Mouse (Mus musculus): ENCODE measurements around the gene Rag1.

Gene Rag1

DNA sequence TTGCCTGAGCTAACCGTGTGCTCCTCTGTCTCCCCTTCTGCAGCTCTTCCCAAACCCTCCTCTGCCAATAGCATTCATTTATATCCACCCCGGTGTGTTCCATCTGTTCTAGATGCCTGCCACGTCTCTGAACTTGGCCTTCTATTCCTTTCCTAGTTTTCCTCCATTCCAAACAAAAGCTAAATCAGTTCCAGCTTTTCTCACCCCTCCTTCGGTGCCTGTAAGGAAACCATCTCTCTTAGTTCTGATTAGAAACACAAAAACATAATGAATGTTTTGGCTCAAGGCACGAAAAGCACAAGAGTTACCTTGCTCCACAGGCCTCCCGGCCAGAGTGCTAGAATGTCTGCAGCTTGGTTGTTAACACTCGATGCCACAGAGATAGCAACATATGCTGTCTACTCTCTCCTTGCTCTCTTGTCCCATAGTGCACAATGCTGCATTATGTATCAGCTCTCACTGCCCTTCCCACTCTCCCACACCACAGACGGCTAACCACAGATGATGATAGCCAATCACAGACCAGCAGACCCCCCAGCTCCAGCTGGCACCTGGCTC is at the start of gene Rag1, which contains the start of gene B230118H07Rik:
Gene Rag1 (minus strand): TSS at position 388 of the 558 bp plus-strand sequence.
Gene B230118H07Rik (minus strand): TSS at position 419 of the 558 bp plus-strand sequence.
- no peak for DNase-seq (ENCODE audit: low spot score)

DNA sequence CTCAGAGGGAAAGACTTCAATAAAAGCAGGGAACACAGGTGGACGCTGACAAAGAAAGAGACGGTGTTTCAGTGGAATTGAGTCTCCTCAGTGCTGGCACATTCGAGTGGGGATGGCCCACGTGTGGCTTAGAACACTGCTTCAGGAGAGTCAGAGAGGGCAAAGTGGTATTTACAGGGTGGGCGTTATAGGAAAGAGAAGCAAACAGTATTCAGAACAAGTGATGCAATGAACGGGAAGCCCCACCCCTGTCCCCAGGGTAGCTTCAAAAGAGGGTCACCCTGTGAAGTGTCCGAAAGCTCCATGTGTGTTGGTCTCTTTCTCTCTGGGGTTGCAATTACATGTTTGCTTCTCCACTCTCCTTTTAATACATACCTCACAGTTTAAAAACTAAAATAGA is 46.3 kb upstream of the Rag1 start:
- no peak for DNase-seq (ENCODE audit: low spot score)

DNA sequence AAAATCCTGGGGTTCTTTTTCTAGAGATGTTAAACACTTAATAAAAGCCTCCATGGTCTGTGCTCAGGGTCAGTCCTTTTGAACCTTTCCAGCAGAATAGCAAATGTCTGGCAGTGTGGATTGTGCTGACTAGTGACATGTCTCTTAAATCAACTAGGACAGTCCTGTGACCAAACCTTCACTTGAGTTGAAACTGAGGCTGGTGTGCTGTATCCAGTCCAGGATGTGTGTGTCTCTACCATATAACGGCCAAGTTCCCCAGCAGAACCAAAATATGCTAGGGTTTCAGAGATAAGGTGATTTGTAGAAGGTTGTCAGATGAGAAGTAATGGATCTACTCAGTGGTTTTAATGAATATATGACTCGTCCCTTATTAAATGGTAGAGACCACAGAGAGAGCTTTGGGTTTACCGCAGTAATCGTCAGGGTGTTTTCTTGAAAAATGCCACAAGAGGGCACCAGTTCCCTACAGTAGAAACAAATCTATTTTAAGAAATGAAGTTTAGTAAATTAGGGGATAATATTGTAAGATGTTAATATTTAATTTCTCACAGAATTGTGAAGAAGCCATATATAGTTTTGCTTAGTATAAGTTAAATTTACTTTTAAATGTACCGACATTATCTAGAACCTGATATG is 44.4 kb upstream of the Rag1 start:
- peak; percentile 39 for DNase-seq (ENCODE audit: low spot score)

DNA sequence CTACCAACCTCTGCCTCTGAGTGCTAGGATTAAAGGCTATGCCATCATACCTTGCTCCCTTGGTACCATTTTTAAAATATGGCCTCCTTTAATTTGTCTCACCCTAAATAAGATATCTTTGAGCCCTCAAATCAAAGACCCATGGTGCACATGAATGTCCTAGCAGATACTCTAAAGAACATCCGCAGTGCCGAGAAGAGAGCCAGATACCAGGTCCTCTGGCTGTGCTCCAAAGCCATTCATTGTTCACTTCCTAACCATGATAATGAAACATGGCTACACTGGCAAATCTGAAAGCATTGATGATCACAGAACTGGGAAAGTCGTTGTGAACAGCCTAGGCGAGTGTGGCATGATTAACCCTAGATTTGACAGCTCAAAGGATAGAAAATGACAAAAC is 43.7 kb upstream of the Rag1 start:
- DNase-seq (ENCODE audit: low spot score), result no peak

DNA sequence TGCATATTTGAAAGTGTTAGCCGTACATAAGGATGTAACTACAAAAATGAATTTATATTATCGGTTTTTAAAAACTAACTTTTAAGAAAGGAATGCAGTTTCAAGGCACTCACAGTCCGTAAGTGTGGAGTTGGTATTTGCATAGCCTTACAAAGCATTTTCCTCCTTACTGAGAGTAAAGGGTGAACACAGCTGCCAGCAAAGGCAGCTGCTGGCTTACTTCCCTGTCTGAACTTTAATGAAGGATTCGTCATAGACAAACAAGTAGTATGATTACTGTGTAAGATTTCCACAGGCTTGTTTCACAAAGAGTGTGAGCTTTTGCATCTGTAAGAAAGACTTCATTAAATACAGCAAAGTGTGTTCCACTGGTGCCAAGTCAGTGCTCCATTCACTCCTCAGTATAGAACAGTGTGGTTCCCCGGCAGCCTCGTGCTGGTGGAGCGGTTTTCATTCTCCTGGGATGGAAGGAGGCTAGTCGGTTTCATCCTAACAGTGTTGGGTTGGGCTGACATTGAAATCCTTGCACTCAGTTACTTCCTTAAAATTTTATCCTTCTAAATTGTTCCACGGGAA is 41.0 kb upstream of the Rag1 start:
- DNase-seq (ENCODE audit: low spot score), result no peak

DNA sequence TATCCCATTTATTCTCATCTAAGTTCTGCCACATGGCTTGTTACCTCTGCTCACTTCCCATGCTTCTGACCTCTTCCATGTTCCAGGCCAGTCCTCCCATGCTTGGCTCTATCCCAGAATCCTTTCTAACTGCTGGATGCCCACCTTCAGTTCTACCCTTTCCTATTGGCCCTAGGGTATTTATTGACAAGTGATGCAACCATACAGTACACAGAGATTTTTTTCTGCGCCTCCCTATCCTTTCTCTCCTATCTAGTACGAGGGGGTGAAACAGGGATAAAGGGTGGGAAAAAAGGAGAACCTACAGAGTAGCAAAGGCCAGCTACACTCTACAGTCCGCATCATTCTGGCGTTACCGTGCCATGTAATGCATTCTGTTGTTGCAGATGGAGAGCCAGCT is 38.7 kb upstream of the Rag1 start:
- DNase-seq (ENCODE audit: low spot score), result no peak

DNA sequence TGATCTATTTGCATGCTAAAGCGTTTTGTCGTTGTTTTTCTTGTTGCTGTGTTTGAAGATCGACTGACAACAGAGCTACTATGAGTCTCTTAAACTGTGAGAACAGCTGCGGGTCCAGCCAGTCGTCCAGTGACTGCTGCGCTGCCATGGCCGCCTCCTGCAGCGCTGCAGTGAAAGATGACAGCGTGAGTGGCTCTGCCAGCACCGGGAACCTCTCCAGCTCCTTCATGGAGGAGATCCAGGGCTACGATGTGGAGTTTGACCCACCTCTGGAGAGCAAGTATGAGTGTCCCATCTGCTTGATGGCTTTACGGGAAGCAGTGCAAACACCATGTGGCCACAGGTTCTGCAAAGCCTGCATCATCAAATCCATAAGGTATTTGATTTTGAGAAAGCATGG is 35.1 kb upstream of the Rag1 start:
- DNase-seq (ENCODE audit: low spot score), result no peak

DNA sequence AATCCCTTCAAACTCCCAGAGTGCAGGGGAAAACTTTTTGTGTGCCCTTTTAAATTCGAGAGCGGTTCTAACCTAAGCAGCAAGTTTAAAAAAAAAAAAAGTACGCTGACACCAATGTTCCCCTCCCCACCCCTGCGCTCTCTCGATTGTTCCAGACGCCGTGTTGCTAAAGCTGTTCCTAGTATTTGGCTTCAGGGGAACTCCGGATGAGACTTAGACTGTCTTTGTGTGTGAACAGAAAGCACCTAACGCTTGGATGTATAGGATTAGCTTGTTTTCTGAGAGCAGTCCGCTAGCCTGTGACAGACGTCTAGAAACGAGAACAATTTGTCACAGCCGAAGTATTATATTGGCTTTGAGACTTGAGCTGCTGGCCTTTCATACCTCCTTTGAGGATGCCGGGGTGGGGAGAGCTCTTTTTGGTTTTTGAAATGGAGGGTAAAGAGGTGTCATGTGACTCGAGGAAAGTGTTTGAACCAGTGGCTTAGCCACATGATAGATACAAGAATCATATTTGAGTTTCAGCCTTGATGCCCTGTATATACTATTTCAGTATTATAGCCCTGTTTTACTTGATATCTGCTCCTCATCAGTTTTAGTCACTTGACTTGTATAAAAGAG is 30.0 kb upstream of the Rag1 start:
- peak; percentile 35 for DNase-seq (ENCODE audit: low spot score)

DNA sequence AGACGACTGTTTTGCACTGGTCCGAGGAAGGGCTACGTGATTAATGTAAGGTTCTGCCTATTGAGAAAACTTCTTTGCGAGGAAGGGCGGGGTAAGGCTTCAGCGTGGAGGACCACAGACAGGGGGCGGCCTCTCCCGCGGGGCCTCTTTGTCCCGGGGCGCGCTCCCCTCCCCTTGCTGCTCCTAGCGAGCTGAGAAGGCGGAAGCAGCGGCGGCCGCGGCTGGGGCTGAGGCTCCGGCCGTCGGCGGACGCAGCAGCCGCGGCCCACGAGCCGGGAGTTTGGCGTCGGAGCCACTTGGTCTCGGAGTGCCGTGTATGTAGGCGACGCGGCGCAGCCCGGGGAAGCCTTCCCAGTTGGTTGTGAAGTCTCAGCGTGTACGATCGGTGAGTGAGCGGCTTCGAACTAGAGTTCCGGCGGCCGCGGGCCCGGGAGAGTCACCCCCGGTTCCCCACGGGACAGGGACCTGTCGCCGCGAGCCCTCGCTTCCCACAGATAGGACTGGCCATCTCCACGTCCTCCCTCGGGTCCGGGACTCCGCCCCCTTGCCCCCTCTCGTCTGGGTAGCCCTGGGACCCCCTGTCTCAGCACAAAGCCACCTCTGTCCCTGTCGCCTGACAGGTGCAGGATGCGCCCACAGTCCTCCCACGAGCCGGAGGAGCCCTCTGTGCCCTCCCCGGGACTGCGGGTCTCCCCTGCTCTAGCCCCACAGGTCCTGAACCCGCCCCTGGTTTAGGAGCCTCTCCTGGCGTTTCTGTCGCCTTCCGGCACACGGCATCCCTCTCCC is 29.1 kb upstream of the Rag1 start, which contains the start of gene Traf6:
Gene Traf6 (plus strand): TSS at position 194 of the 786 bp plus-strand sequence.
- peak; percentile 87 for DNase-seq (ENCODE audit: low spot score)

DNA sequence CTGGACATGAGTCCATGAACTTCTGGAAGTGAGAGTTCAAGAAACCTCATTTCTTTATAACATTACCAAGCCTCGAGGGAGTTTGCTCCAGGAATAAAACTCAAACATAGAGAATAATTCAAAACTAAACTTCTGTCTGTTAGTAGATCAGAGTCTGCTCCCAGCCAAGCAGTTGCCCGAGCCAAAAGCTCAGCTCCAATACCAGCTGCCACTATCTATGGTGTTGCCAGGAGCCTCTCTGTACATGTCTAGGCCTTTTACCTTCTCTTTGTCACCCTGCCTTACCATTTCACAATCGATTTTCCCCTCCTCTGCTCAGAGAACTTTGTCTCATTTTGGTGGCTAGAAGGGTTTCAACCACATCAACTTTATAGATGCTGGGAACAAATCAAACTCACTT is 24.2 kb upstream of the Rag1 start:
- no peak for DNase-seq (ENCODE audit: low spot score)

DNA sequence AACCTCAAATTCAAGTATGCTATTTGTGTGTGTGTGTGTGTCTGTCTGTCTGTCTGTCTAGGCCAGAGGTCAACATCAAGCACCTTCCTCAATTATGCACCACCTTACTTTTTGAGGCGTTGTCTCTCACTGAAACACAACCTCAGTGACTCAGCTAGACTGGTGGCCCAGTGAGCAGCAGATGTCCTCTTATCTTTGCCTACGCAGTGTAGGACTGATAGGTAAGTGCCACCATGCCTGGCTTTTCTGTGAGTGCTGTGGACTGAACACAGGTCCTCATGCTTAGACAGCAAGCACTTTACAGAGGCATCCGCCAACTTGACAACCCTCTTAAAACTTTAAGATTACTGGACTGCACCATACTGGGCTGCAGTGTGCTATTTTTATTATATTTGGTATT is 19.4 kb upstream of the Rag1 start:
- no peak for DNase-seq (ENCODE audit: low spot score)

DNA sequence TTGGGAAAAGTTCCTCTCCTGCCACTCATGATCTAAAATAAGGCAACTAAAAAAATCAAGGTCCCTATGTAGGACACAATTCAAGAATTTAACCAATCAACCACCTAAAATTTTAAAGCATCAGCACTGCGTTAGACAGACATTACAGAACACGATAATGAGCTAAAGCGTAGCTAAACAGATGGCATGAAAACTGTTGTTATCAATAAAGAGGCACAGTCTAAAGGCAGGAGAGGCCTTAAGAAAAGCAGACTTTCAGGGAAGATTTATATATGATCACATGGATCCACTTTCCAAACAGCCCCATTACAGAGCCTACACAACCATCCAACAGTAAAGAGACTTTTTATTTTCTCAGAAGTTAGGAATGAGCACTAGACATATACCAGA is 16.4 kb upstream of the Rag1 start:
- no peak for DNase-seq (ENCODE audit: low spot score)

DNA sequence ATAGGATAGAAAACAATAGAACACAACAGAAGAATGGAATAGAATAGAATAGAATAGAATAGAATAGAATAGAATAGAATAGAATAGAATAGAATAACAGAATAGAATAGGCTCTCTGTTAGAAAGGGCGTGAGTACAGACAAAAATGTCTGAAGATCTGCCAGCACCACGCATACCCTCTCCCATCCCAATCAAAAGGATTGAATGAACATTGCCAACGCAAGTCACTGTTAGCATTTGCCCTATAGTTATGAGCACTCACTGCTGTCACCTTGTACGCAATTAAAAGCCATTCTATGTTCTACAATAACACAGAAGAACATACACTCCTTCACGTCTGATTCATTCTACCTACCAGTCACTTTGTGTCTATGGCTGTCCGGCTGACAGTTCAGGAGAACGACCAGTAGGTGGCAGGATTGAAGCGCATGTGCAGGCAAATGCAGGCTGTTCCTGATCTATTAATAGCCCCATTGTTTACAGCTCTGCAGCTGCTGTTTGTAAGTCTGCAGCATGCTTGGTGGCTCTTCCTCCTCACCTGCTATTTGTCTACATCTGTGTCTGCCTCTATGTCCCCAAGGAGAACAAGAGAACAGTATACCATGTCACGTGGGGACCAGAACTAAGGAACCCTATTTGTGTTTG is 15.9 kb upstream of the Rag1 start:
- peak; percentile 92 for DNase-seq (ENCODE audit: low spot score)

DNA sequence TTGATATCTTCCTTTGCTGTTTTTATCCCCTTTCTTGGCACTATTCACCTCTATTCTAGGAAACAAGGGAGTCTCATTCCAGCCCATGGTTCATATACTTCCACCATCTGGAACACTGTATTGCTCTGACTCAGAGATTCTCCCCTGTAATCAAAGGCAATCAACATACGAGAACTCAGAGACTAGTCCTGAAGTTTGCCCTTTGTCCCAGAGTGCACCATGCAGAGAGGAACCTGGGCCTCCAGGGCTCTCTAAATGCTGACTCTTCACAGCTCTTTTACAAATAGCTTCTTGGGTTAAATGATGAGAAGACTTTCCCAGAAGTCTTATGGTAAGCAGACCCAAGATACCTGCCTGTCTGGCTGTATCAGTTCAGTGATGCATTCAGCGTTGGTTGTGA is 11.2 kb upstream of the Rag1 start:
- DNase-seq (ENCODE audit: low spot score), result no peak

DNA sequence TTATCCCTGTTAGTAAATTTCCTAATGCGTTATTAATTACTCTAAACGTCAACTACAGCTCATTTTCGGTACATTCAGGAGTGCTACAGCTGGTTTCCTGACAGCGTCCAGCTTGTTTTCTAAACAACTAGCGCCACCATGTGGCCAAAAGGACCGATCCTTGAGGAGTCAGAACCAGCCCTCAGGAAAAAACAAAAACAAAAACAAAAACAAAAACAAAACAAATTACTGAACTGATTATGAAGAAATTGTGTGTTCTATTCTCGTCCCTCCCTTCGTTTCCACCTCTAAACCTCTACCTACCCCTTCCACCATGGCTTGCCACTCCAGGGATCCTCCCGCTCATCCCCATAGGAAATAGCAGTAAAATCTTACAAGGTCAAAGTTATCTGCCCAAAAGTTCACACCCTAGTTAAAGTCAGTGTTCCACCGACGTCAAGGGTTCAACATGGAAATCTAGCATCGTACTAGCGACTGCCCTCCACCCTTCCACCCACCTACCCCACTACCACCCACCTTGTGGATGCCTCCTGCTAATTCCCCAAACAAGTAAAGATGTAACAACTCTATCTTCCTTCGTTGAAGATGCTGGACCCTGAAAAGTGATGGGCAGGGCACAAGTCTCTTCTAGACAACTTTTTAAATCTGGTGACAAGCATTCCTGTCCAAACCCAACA is 3.8 kb upstream of the Rag1 start:
- peak; percentile 85 for DNase-seq (ENCODE audit: low spot score)

DNA sequence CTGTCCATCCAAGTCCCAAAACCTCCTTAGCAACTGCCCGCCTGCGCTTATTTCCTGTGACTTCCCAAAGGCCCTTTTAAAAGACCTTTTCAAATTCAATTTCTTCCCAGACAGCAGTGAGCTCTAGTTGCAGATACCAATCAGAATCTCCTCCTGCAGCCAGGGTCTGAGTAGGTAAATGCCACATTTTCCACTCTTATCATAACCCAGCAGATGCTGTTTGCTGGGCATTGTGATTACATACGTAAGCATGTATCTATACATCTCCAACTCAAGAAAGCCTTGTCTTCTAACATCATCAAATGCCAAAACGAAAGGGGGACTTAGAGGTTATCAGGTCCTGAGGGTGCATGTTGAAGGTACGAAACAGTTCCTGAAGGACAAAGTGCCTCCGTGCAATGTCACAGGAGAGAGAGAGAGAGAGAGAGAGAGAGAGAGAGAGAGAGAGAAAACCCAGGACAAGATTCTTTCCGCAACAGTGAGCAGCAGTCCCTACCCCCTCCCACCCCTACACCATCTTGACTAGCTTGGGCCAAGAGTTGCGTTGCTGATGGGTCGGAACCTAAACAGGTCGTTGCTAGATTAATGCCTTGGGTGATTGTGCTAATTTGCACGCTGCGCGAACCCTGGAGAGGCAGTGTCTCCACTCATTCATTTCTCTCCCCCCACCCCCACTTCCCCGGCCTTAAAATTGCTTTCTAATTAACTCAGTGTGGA is 3.1 kb upstream of the Rag1 start:
- no peak for DNase-seq (ENCODE audit: low spot score)

DNA sequence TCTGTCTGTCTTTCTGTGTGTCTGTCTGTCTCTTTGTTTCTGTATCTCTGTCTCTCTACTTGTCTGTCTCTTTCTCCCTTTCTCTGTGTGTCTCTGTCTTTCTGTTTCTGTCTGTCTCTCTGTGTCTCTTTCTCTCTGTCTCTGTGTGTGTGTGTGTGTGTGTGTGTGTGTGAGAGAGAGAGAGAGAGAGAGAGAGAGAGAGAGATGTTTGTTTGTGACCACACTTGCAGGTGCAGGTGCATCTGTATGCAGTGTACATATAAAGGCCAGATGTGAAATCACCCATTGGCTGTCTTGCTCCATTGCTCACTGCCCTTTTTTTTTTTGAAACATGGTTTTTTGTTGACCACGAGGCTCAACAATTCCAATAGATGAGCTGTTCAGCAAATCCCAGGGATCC is 1.1 kb upstream of the Rag1 start:
- DNase-seq (ENCODE audit: low spot score), result no peak

DNA sequence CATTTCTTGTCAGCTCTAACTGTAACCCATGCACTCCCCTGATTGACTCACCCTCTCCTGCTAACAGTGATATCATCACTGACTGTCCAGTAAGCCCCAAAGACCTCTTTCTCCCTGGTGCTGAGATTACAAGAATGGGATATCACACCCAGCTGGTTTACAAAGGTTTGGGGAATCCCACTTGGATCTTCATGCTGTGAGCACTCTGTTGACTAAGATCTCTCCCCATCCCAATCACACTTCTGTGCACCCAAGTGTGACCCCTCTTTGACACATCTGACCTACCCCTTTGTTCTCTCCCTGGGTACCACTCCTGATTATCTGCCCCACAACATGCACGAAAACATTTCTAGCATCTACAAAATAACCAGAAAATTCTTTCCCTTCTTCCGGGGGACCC is 940 bp downstream of the Rag1 start:
- DNase-seq (ENCODE audit: low spot score), result no peak

DNA sequence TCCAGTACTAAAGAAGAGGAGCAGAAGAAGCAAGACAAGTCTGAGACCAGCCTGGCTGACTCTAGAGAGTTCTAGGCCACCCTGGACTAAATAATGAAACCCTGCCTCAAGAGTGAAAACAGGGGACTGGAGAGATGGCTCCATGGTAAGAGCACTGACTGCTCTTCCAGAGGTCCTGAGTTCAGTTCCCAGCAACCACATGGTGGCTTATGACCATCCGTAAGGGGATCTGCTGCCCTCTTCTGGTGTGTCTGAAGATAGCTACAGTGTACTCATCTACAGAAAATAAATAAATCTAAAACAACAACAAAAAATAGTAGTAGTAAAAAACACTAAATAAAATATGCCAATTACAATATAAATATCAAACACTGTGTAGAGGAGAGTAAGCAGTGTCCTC is 3.5 kb downstream of the Rag1 start:
- no peak for DNase-seq (ENCODE audit: low spot score)

DNA sequence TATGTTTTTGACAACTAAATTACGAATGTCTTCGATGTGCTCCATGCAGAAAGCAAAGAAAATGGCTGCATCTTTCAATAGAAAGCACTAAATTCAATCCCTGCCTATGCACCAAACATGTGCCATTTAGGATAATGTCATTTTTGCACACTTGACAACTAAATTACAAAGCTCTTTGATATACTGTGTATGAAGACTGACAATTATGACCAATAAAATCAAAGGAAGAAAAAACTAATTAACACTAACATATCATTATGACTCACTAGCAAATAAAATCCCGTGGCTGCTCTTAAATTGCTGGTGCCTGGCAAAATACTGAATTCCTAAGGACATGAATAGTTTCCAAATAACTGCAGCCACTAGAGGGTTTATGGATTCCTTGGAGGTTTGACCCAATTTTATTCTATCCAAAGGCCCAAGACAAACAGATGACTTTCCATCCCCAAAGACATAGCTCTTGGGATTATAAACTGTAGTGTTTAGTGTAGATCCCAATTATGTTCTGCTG is 9.4 kb downstream of the Rag1 start:
- DNase-seq (ENCODE audit: low spot score), result no peak

Data from embryo, embryonic 10 days (tissue).